Mouse (Mus musculus): ENCODE data around the gene Ube2f.

Ube2f gene

DNA sequence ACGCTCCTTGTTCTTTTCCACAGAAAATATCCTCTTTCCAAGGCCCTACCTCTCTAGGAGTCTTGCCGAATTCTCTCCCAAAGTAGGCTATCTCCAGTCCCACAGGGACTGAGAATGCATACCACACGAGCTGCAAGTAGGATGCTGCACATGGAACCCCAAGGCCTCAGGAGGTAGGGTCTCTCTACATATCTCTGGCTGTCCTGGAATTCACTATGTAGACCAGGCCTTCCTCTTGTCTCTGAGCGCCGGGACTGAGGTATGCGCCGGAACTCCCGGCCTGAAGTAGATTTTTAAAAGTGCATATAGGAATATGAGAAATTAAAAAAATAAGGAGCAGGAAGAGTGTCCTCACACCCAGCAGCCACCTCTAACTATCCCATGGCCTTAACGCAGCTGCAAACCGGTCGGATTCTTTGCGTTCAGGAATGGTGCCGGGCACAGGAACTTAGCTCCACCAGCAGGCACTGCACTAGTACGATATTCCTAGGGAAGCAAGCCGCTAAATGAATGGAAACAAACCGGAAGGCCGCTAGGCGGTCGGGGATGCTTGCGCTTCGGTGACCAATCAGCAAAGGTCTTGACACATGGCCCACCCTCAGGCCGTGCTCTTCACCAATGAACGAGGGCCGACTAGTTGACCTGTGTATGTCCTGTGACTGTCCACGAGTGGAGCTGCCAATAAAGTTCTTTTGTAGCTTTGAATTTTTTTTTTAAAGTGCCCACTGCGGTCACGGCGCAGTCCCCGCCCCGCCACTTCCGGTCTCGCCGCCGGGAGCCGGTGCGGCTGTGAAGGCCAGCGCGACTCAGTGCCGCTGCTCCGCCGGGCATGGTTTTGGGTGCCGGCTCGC, at the start of gene Ube2f:
TSS of gene Ube2f (plus strand) at position 741 of the 851 bp plus-strand sequence.
- peak; percentile 87 for DNase-seq

DNA sequence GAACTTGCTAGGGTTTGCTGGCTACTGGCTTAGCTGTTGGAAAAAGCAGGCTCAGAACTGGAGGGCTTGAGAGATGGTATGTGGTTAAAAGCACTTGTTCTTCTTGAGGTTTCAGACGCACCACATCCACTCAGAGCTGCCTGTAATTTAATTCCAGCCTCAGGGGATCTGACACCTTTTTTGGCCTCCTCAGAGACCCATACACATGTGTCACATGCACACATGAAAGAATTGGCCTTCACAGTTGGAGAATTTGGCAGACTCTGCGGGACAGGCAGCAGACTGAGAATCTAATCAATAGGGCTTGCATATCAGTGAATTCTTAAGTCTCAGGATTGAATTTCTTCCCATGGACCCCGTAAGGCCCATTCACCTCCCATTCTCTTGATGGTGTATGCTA, 49.0 kb upstream of the Ube2f start:
- DNase-seq = no peak

DNA sequence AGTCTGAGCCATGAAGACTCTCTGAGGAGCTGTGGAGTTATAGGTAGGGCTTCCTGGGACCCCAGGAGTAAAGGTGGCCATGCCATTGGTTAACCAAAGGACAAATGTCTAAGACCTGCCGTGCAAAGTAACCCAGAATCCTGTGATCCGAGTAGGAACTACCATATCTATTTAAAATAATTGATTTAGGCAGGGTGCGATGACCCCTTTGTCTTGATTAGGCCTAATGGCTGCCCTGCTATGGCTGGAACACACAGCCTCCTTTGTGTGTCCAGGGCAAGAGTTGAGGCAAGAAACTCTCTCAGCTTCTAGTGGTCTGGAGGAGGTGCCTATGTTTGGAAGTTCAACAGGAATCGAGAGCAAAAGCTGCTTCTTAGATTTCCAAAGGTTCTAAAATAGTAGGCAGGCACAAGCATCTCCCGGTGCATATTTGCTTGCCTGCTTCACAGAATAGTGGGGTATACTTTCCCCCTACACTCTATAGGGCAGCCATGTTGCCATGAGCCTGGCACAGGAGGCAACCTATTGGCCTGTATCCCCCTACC, 45.8 kb upstream of the Ube2f start:
- no peak for DNase-seq

DNA sequence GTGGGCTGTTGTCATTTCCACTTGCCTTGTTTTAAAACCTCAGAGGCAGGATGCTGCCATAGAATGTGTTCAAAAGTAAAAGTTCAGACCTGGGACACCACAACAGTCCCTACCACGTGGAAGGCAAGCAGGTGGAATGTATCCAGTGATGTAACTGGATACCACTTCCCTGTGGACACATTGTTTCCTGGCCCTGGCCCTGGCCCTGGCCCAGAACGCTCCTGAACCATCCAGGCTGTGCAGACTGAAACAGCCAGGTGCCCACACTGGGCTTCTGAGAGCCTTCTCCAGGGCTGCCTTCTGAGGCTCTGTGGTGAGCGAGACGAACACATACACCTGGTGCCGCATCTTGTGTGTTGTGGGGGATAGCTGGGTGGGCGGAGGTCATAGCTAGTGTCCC, 44.5 kb upstream of the Ube2f start:
- no peak for DNase-seq

DNA sequence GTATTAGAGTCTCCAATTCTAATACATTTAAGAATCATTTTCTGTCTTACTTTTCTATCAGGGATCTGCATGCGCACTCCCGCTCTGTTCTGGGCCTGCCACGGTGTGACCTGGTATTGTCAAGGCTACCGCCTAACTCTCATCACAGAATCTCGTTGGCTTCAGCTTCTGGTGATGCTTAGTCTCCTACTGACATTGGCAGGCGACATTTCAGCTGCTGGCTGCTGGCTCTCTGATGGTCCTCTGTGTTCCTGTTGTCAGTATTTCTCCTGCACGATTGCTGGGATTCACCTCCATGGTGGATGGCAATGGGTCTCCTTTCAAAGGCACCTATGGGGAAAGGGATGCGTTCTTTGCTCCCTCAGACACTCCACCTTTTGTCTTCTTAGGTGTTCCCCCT, 43.8 kb upstream of the Ube2f start:
- no peak for DNase-seq

DNA sequence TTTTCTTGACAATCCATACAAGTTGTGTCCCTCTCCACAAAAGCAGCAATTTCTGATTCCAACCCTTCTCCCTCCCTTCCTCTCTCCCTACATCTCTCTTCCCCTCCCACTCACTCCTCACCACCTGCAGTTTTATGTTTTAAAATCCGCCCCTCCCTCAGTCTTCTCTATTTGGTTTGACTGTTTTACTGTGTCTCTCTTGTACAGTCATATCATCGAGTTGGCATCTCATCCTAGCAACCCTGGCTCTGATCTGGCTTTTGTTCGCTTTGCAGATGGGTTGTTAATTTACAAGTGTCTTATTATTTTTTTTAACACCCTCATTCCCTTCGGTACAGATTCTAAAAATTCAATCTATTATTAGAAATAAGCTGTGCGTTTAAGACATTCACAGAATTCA, 43.2 kb upstream of the Ube2f start:
- no peak for DNase-seq

DNA sequence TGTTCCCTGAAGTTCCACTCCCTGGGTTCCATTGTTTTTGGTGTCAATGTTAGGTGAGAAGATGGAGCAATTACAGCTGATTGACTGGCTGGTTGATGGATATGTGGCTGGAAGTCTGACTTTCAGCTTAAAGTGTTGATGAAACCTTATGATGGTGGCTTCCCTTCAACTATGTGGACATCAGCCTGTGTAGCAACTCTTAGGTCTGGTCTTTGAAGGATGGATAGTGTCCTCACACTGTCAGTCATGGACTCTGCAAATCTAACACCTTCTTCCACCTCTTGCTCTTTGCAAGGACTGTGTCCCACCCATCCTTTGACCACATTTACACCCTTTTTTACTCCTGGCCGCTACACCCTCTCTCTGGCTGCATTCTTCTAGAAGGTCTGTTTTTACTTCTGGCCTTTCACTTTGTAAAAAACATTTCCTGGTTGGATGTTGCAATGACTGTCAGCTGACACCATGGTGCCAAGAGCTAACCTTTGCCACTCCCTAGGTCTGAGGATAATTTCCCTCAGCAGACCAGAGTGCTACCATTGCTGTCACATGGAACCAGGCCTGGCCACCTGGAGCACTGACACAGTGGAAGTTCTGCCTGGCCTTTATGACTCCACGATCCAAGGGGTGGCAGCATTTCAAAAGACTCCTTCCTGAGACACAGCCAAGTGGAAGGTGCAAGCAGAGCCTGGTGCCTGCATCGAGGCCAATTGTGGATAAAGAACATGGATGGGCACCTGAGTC, 42.6 kb upstream of the Ube2f start:
- no peak for DNase-seq

DNA sequence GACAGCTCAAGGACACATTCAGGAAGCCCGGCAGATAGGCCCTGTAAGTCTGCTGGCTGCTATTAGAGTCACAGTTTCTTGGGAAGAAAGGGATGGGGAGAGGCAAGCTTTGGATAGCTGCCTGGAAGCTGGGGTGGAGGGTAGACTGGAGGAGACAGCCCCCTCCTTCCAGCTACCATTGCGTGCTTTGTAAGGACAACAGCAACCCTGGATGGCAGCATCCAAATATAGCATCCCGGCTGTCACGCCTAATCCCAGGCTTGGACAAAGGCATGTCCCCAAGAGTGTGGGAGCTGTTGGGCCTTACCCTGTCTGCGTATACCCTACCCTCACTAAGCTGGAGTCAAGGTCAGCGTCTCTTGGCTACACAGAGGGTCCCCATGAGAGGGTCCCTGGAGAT, 40.8 kb upstream of the Ube2f start:
- DNase-seq = no peak

DNA sequence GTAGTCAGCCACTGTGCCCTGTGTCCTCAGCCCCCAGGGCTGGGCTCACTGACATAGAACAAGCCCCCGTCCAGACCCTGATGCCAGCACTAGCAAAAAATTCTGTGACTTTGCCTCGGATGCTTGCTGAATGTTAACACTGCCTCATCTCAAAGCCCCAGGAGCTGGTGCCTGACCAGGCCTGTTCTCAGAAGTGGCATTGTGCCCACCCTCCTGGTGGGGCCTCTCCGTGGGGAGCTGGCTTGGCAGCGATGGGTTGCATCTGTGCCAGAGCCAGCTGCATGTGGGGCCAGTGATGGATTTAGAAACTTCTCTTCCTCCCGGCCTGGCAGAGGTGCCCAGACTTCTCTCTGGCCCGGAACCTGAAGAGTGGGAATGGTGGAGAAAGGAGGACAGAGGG, 40.3 kb upstream of the Ube2f start:
- no peak for DNase-seq

DNA sequence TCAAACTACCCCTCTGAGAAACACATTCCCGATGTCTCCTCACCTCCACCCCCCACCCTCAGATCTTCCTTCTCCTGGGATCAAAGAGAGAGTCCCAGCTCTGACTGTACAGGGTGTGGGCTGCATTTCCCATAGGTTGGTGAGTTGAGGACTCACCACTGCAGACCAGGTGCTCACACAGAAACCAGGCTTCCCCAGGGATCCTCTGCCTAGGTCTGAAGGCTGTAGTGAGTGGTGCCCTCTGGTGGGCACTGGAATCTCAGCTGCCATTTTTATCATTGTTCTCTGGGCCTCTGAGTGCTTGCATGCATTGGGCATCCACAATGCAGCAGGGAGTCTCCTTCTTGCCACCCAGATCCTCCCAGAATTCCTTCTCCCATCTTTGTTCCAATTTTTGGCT, 39.0 kb upstream of the Ube2f start:
- DNase-seq = peak; percentile 65

DNA sequence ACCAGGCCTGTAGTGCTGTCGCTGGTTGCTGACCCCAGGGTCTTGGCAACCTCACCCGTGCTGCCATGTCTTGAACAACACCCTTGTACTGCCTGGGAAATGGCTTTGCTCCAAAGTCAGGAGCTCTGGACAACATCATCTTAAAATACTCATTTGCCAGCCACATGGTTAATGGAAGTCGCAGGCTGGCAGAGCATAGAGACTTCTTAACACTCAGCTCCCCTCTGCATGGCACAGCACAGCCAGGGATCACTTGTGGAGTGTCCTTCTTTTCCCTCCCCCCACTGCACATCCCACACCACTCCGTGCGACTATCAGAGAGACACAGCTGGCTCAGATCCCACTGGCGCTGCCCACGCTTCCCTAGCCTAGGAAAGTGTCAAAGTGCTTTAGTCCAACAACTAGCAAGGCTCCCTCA, 38.5 kb upstream of the Ube2f start:
- no peak for DNase-seq

DNA sequence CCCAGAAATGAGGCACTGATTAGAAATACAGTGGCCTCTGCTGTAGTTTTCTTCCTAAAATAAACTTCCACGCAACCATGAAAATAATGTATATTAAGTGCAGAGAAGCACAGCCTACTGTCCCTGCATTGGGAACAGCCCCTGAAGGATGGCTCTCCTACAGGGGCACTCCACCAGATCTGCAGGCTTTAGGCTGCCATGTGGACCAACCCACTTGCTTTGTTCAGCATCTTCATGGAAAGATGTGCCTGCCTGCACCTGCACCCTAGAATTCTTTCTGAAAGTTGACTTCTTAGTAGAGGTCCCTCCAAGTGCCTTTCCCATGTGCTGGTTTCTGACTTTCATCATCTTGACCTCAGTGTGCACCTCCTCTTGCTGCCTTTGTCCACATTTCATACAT, 34.8 kb upstream of the Ube2f start:
- DNase-seq = no peak

DNA sequence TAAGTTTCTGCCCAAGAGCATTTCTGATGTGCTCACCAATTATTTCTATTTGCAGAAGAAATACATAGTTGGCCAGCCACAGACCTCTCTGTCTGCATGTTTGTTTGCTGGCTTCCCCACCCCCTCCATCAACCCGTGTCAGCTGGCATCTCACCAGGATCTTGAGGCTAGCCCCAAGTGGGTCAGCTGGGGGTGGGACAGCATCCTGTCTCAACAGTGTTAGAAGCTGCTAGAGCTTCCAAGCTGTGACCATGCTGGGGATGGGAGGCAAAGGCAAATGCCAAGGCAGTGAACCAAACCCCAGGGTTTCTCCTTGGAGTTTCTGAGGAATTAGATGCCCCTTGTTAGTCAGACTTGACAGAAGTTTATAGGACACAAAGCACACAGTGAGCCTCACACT, 34.1 kb upstream of the Ube2f start:
- peak; percentile 38 for DNase-seq

DNA sequence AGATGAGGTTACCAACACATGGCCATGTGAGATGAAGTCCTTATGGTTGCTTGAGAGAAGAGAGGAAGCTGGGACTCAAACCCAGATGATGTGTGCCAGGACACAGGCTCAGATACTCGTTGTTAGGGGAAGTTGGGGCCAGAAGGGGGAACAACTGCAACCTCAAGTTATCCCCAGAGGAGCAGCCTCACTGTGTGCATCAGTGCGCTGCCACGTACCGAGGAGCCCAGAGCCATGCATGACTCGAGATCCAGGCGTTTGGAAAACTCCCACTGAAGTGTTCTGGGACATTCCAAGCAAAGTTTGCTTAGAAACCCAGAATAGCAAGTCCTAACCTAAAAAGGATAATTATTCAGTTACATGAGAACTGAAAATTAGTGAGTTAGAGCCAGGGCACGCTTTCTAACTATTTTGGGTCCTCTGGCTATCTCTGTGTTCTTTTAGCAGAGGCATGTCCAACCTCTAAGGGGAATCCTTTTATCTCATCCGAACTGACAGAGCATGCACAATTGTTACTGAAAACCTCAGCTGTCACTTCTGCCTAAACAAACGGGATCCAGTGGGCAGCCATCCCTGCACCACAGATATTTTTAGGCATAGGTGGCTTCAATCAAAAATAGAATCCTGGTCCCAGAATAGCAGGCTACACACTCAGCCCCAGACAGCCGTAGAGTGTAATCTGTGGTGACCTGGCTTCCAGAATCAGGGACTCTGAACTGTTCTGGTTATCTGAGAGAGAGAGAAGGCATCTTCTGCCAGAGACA, 33.4 kb upstream of the Ube2f start:
- DNase-seq = no peak

DNA sequence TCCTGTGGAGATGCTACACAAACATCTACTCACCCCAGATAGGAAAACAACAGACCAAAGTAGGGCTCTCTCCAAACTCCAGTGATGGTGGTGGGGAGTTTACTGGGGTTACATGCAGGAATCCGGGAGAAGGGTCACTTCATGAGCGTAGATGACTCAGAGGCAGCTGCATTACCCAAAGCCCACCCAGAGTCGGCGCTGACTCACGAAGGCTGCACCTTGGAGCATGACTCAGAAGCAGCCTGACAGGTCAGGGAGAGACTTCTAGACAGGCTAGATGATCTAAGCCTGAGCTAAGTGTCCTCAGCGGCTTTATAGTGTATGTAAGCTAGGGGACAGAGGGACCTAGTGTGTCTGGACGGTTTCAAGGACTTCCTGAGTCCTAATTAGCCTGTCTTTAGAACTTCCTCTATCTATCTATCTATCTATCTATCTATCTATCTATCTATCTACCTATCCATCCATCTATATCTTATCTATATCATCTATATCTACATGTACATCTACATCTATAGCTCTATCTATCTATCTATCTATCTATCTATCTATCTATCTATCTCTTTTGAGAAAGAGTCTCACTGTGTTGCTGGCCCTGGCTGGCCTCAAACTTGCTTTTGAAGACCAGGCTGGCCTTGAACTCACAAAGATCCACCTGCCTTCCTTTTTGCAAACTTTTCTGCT, 30.3 kb upstream of the Ube2f start:
- no peak for DNase-seq

DNA sequence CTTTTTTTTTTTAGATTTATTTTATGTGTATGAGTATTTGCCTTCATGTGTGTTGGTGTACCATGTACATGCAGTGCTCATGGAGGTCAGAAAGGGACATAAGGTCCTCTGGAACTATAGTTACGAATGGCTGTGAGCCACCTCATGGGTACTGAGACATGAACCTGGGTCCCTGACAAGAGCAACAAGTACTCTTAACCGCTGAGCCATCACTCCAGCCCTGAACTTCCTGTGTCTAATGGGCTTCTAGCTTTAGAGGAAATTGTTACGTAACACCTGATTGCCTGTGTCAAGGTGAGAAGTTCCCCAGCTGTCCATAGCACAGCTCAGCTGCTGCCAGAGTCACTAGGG, 29.8 kb upstream of the Ube2f start:
- DNase-seq = no peak

DNA sequence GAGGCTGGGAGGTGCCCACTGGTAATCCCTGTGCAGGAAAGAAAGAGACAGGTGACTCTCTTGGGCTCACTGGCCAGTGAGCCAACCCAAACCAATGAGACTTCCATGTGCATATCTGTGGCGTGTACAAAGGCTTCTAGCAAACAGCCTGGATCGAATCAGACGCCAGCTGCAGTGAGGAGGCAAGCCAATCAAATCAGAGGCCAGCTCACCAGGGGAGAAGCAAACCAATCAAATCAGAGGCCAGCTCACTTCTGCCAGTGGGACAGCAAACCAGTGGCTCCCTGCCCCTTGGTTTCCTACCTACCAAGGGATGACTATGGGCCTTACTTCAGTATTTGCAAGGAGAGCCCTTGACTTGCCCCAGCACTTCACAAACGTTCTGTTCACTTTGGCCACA, 23.5 kb upstream of the Ube2f start:
- no peak for DNase-seq

DNA sequence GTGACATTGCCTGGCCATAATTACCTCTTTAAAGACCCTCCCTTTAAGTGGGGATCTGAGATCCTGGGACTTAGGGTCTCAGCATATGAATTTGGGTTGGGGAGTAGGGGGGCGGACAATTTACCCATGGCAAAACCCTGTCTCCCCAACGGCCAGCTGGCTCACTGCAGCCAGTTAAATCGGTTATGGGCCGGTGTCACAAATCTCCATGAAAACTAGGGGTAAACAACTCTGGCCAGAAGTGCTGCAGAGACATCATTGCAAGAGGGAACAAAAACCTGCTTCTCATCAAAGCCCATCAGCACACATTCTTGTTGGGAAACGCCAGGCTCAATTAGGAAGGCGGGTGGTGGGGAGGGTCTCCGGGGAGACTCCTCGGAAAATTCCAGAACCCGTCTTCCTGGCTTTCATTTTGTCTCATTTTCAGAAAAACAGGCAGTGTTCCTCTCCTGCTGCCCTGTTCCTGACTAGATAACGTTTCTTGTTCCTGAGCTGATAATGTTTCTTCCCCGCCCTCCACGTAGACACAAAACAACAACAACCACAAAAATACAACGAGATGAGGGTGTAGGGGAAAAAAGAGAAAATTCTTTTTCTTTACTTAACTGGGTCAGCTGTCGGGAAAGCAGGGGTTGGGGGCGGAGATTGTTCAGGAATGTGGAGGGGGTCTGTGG, 22.6 kb upstream of the Ube2f start:
- no peak for DNase-seq

DNA sequence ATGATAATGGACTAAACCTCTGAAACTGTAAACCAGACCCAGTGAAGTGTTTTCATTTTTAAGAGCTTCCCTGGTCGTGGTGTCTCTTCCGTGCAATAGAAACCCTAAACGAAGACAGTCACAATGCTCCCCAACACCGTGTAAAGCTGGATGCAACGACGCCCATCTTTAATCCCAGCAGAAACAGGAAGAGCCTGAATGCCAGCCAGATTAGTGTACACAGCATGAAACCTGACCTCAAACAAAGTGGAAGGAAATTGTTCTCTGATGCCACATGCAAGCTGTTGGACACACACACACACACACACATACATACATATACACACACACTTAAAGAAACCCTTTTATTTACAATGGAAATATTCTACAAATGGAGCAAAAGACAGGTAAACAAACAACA, 19.0 kb upstream of the Ube2f start:
- DNase-seq = no peak

DNA sequence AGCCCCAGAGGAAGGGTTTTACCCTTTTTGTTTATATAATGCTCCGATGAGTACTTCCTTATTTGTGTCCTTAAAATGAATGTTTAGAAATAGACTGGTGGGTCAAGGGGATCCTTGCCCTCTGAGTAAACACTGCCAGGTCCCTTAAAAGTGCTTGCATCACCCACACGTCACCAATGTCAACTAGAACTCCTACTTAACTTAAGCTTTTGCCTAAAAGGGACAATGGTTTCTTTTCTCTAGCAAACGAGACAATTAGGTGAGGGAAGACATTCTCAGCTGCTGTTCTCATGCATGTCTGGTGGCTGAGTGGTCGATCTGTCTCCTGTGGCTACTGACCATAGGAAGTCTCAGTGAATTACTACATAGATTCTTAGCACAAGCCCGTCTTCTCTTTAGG, 18.2 kb upstream of the Ube2f start:
- no peak for DNase-seq

DNA sequence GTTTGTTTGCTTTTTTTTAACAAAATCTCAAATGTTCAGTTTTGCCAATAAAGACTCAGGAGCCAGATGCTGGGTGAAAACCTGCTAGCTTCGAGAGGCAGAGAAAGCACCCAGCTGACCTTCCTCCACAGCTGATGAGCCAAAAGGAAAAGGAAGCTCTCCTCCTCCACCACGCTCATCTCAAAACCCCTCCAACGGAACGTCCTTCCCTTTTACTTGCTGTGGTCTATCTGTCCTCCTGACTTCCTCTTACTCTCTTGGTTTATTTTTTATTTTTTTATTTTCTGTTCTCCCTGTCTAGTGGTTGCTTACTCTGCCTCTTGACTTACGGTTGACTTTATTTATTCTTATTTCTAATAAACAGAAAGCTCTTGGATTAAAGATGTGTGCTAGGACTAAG, 14.7 kb upstream of the Ube2f start:
- no peak for DNase-seq

DNA sequence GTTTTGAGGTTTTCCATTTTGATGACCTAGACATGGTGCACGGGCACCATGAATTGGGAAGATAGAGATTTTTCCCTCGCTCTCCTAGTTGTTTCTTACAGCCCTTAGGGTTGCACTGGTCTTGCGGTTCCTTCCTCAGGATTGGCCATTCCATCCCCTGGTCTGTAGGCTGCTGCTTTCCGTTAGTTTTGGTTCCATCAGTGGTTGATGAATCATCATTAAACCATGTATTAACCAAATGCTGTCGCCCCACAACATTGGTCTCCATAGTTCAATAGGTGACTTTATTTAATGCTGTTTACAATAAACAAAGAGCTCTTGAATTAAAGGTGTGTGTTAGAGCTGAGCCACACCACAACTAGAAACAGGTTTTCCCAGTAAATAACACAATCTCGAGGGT, 12.4 kb upstream of the Ube2f start:
- DNase-seq = no peak
